In genomic region chr10:39066962-39067361, GRCm38 (mm10) we compare ENCODE assay signal across 7 mouse cellular contexts.
DNase-seq lines count a peak whose midpoint lies in the region; ATAC-seq and TF ChIP-seq lines count a peak whose summit lies in the region.

No protein-coding gene starts in this region.

- no peak overlapping the region for H3K4me3 ChIP-seq in hindbrain, postnatal 0 days (ENCODE audit: low read length)
- no peak overlapping the region for H3K4me3 ChIP-seq in midbrain, embryonic 14.5 days (replicated peaks; ENCODE audit: low read depth, low read length)

- no peaks in the 10 kb centered on the region for H3K4me1 ChIP-seq in hindbrain, postnatal 0 days (ENCODE audit: insufficient read depth, low read length)
- no peaks in the 10 kb centered on the region for H3K4me1 ChIP-seq in midbrain, embryonic 14.5 days (ENCODE audit: control insufficient read depth, insufficient read depth, low read length)

- peak; percentile 25 for DNase-seq in Patski (ENCODE audit: low read depth, low spot score)
- DNase-seq in c-Kit-positive CD71-positive TER-119-negative erythroid progenitor cells, embryonic 14.5 days (ENCODE audit: low read depth), result peak; percentile 34
- peak; percentile 19 to 42 for DNase-seq in frontal cortex, postnatal 10 days (ENCODE audit: low spot score in 2 of 2)
- DNase-seq in hindbrain, postnatal 0 days (ENCODE audit: low spot score), result peak; percentile 72
- peak; percentile 8 to 29 for DNase-seq in left cerebral cortex, adult 8-10 months (ENCODE audit: low spot score in 2 of 2)
- DNase-seq in midbrain, embryonic 14.5 days, result peak; percentile 73
- peak; percentile 21 to 51 for DNase-seq in spleen, postnatal 14 days (ENCODE audit: low spot score in 2 of 2)

- no peaks in the 10 kb centered on the region for H3K27me3 ChIP-seq in Patski
- H3K27me3 ChIP-seq in hindbrain, postnatal 0 days (ENCODE audit: insufficient read depth, low read length), result no peaks in the 10 kb centered on the region
- no peaks in the 10 kb centered on the region for H3K27me3 ChIP-seq in midbrain, embryonic 14.5 days (ENCODE audit: control insufficient read depth, insufficient read depth, low read length)

- TF ChIP-seq CTCF in Patski (IDR thresholded peaks at IDR 0.05), result peak; percentile 89
- peak; percentile 68 for TF ChIP-seq CTCF in hindbrain, postnatal 0 days (IDR thresholded peaks at IDR 0.05; ENCODE audit: low read depth)

- CTCF ChIA-PET in Patski (lab: Charles Lee), result interaction anchor here (0.9 to 2.8 kb wide), 11 partner anchors 9 to 190 kb away, joined by 3 to 11 read pairs (median 4); no protein-coding TSS in a partner anchor

- no peaks in the 10 kb centered on the region for H3K36me3 ChIP-seq in hindbrain, postnatal 0 days (ENCODE audit: insufficient read depth, low read length)
- no peaks in the 10 kb centered on the region for H3K36me3 ChIP-seq in midbrain, embryonic 14.5 days (ENCODE audit: control insufficient read depth, insufficient read depth, low read length)

- H3K9ac ChIP-seq in hindbrain, postnatal 0 days (replicated peaks; ENCODE audit: low read length), result no peak overlapping the region
- no peak overlapping the region for H3K9ac ChIP-seq in midbrain, embryonic 14.5 days (replicated peaks; ENCODE audit: low read length)

- no peak overlapping the region for H3K27ac ChIP-seq in hindbrain, postnatal 0 days
- no peak overlapping the region for H3K27ac ChIP-seq in midbrain, embryonic 14.5 days (replicated peaks; ENCODE audit: low read depth, low read length)

- H3K4me2 ChIP-seq in hindbrain, postnatal 0 days (ENCODE audit: low read depth, low read length), result no peak overlapping the region
- H3K4me2 ChIP-seq in midbrain, embryonic 14.5 days (ENCODE audit: low read length), result no peak overlapping the region

- POLR2A ChIA-PET in Patski (lab: Charles Lee), result no interaction called here

- H3K9me3 ChIP-seq in hindbrain, postnatal 0 days (ENCODE audit: low read length), result no peaks in the 10 kb centered on the region
- no peaks in the 10 kb centered on the region for H3K9me3 ChIP-seq in midbrain, embryonic 14.5 days (ENCODE audit: control insufficient read depth, low read length)

- ATAC-seq in Patski, result peak; percentile 94
- ATAC-seq in hindbrain, postnatal 0 days, result no peak
- no peak for ATAC-seq in midbrain, embryonic 14.5 days (ENCODE audit: low FRiP score, low TSS enrichment)

- in situ Hi-C loops in Patski (cut with MboI; ENCODE audit: low pct_unique_long_range_greater_than_20kb), result loop anchor here (25.0 kb wide), 1 partner anchor 505 kb away; no protein-coding TSS in a partner anchor

Comparison
In these comparisons a context has a peak if more than half of its experiments do, and no peak if none do; other contexts are left out.
1. DNase-seq: peak in every context shown above with its lines; median percentile 73 in midbrain, embryonic 14.5 days; 72 in hindbrain, postnatal 0 days; 36 in spleen, postnatal 14 days; 34 in c-Kit-positive CD71-positive TER-119-negative erythroid progenitor cells, embryonic 14.5 days; 30 in frontal cortex, postnatal 10 days; 25 in Patski; 18 in left cerebral cortex, adult 8-10 months.